Mouse (Mus musculus) cortical plate, adult 2 months (tissue): ENCODE results near the gene Daglb.

ENCODE experiments used
- CTCF ChIP-seq: fragments of 200-500 bp; IDR thresholded peaks from 2 replicates; pipeline ENCODE4 v1.5.1; 2011; ENCODE audit warnings: mild to moderate bottlenecking, control low read depth, low read length; ENCODE audit not compliant: insufficient read depth; ENCODE audit errors: extremely low read depth
- POLR2A ChIP-seq: fragments of 200-500 bp; IDR thresholded peaks from 2 replicates; pipeline ENCODE4 v1.6.1; 2011; ENCODE audit warnings: mild to moderate bottlenecking, low read length, control low read depth; ENCODE audit not compliant: insufficient read depth; ENCODE audit errors: extremely low read depth

DNA sequence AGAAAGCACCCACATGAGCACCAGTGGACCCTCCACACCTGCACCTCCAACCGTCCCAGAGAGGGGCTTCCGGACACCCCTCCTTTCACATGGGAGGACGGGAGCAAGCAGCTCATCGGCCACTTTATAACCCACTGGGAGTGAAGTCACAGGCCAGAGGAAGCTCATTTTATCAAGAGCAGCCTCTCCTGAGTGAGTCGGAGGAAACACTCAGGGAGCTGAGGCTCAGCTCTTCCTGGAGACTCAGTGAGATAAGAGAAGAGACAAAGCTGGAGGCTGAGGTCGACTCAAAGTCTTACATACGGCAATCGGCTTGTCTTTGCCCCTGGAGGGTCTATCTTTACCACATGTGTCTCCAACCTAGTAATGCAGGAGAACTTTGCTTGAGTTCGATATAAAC, 44.9 kb downstream of the Daglb start:
- TF ChIP-seq POLR2A (no peak), CTCF (no peak)
